Comparison of ENCODE assay signal across 24 mouse cellular contexts in the genomic region with DNA sequence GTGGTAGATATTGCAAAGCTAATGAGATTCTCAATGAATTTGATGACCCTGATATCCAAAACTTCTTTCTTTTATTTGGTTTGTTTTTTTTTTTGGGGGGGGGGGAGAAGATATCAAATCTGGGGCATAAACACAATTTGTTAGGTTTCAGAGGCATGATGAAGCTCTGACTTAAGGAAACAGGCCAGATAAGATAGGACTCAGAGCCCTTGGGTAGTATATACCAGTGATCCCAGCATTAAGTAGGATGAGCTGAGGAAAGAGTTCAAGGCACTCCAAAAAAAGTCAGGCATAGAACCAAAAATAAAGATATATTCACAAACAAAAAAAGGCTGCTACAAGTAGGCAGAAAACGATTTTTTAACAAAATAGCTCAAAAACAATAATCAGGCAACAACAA.
"Had no signal": no experiment of that assay in that cellular context is flagged by ENCODE, and none has a peak within 500 bp of the region (broad histone marks: within the 10 kb centered on the region; RNA-seq: fewer than 3 reads in every experiment).

No protein-coding gene starts in this region.

- H3K4me1 ChIP-seq: hindbrain, embryonic 13.5 days; hindbrain, embryonic 15.5 days had no signal

- H3K4me2 ChIP-seq: heart, embryonic 11.5 days; heart, embryonic 13.5 days; heart, embryonic 15.5 days; hindbrain, embryonic 13.5 days; hindbrain, embryonic 15.5 days; kidney, embryonic 15.5 days; limb, embryonic 13.5 days had no signal

- H3K36me3 ChIP-seq: heart, embryonic 13.5 days; heart, embryonic 15.5 days; hindbrain, embryonic 13.5 days; hindbrain, embryonic 15.5 days; kidney, embryonic 15.5 days; limb, embryonic 13.5 days had no signal

- DNase-seq: forebrain, postnatal 0 days; gastrocnemius, postnatal 14 days; gastrocnemius, postnatal 36 days; heart, adult 11 months; heart, adult 2 months; heart, postnatal 14 days; heart, postnatal 36 days; kidney, adult 11 months; kidney, adult 2 months; kidney, adult 9 months; kidney, postnatal 14 days; kidney, postnatal 36 days; layer of hippocampus, postnatal 36 days; left cerebral cortex, postnatal 4 days had no signal

- H3K4me3 ChIP-seq: heart, adult 2 months; heart, embryonic 13.5 days; heart, embryonic 15.5 days; hindbrain, embryonic 13.5 days; hindbrain, embryonic 15.5 days; kidney, embryonic 15.5 days; limb, embryonic 13.5 days had no signal

- H3K27me3 ChIP-seq: heart, embryonic 13.5 days; heart, embryonic 15.5 days; hindbrain, embryonic 13.5 days; hindbrain, embryonic 15.5 days; kidney, embryonic 15.5 days; limb, embryonic 13.5 days had no signal

- ATAC-seq: forebrain, postnatal 0 days; hindbrain, postnatal 0 days; intestine, embryonic 16.5 days had no signal

- H3K27ac ChIP-seq: heart, adult 2 months; heart, embryonic 13.5 days; heart, embryonic 15.5 days; hindbrain, embryonic 13.5 days; hindbrain, embryonic 15.5 days; hindbrain, postnatal 0 days; kidney, embryonic 15.5 days; kidney, postnatal 0 days; limb, embryonic 13.5 days had no signal

- H3K9me3 ChIP-seq: heart, embryonic 13.5 days; heart, embryonic 15.5 days; hindbrain, embryonic 13.5 days; hindbrain, embryonic 15.5 days; kidney, embryonic 15.5 days; limb, embryonic 13.5 days had no signal

- H3K9ac ChIP-seq: forebrain, postnatal 0 days; heart, embryonic 13.5 days; heart, embryonic 15.5 days; hindbrain, embryonic 13.5 days; hindbrain, embryonic 15.5 days; kidney, embryonic 15.5 days; limb, embryonic 13.5 days had no signal
